Mouse (Mus musculus) lung, adult 18-20 months (tissue): ENCODE data around the gene Atp5b.

Experiments used
- DNase-seq, 2 experiments: peaks; one replicate each; pipeline ENCODE4 v3.0.0; 2022; ENCODE audit warnings: mixed read lengths in 2 of 2

The Atp5b gene

DNA sequence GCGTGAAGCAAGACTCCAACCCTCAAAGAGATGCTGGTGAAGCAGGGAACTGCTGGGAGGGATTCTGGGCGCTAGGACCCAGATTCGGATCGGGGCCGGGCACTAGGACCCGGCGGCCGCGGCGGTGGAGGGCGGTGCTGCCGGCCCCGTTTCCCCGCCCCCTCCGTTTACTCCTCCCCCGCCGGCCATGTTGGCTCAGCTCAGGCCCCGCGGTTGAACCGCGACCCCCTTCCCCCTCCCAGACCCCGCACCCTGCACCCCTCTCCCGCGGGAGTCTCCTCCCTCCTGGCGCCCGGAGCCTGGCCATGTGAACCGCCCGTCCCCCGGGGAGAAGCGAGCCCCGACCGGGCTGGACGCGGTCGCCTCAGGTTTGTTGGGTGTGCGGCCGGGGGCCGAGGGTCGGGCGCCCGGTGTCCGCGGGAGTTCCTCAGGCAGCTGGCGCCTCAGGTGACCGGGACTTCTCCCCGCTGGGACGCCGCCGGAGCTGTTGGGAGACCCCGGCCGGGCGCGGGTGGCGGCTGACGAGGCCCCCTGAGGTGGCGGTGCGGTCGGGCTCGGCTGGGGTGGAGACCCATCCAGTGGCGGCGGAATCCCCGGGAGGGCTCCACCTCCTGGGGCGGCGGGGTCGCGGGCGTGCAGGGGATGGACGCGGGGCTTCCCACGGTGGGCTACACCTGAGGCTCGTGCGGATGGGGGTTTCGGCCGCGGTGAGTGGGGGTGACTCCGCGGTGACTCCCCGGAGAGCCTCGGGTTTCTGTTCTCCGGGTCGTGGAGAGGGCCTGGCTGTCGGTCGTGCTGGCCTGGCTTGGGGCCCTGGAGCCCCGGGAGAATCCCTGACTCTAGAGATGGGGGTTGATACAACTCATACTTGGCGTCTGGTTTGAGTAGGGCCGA is 13.9 kb downstream of the Atp5b start:
- peak; percentile 68 to 77 for DNase-seq

DNA sequence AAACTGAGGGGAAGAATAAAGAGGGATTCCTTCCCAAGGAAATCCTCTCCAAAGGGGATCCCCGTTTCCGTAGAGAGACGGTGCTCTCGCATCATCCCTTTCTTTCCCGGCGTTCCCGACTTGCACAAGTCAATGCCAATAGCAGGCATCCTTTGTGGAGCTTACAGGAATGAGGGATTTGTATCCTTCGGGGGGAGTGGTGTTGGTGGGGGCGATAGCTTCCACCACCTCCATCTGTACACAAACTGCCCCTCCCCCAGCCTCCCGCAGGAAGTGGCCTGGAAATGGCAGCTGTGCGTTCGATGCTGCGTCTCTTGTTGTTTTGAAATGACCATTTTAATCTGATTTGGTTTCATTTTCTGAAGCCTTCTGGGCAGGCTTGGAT is 14.5 kb downstream of the Atp5b start:
- DNase-seq: peak; percentile 63 to 68

DNA sequence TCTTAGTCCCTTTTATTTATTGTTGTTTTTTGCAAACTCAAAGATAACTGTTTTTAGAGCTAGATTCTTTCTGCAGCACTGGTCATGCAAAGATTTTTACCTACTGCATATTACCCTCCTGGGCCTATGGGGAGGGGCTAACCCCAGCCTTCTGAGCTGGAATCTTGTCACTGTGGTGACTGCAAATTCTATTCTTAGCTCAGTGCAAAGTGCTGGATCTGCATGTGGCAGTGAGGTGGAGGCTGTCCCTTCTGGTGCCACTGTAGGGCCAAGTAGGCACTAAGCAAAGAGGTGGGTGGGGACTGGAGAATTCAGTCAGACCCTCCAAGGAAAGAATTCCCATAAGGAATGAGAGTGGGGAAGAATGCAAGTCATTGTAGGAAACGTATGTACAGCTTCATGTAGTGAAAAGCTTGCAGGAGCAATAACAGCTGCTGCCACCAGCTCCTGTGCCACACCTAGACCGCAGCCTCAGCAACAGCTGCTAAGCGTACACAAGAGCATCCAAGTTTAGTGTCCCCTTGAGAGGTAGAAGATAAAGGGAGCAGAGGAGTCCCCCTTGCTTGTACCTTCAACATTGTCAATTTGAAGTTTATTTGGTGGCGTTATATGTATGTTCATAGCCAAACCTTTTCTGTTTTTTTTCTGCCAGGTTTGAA is 27.2 kb downstream of the Atp5b start:
- DNase-seq: no peak

DNA sequence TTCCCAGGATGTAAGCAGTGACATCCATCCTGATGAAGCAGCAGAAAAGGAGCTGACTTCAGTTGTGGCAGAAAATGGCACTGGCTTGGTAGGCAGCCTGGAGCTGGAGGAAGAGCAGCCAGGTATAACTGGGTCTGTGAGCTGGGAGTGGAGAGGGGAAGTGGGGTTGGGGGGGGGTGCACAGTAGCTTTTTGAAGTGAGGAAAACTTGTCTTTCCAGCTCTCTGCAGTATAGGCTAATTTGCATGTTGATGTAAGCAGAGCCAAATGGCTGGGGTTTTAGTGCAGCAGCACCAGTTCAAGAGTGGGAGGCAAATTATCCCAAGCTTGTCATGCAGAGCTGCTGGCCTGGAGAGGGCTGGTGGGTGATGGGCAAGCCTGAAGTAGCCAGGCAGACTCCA is 28.2 kb downstream of the Atp5b start:
- no peak for DNase-seq

DNA sequence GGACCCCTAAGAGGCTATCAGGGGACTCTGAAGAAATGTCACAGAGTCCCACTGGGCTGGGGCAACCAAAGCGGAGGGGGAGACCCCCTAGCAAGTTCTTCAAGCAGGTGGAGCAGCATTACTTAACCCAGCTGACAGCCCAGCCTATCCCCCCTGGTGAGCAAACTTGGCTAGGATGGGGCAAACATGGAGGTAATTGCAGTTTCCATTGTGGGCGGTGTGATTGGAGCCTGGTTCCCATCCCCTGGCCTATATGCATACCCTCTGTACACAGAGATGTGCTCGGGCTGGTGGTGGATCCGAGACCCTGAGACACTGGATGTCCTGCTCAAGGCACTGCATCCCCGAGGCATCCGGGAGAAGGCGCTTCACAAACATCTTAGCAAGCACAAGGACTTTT is 40.8 kb downstream of the Atp5b start:
- no peak for DNase-seq

DNA sequence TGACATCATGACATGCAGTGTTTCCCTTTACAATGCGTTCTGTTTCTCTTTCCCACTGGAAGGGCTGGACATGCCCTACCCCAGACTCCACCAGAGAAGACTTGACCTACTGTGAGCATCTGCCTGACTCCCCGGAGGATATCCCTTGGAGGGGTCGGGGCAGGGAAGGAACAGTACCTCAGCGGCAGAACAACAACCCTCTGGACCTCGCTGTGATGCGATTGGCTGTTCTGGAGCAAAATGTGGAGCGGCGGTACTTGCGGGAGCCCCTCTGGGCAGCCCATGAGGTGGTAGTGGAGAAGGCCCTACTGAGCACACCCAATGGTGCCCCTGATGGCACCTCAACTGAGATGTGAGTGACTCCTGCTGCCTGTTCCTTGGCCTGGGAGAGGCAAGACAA is 41.8 kb downstream of the Atp5b start:
- no peak for DNase-seq

DNA sequence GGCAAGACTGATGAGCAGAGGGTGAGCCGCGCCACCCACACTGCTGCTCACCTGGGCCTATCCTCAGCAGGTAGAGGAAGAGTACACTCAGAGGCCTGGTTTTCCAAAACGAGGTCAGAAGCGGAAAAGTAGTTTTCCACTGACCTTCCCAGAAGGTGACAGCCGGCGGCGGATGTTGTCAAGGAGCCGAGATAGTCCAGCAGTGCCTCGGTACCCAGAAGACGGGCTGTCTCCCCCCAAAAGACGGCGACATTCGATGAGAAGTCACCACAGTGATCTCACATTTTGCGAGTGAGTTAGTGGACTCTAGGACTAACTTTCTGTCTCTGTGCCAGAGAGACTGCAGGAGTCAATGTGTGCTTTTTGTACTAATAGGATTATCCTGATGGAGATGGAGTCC is 42.9 kb downstream of the Atp5b start:
- no peak for DNase-seq

DNA sequence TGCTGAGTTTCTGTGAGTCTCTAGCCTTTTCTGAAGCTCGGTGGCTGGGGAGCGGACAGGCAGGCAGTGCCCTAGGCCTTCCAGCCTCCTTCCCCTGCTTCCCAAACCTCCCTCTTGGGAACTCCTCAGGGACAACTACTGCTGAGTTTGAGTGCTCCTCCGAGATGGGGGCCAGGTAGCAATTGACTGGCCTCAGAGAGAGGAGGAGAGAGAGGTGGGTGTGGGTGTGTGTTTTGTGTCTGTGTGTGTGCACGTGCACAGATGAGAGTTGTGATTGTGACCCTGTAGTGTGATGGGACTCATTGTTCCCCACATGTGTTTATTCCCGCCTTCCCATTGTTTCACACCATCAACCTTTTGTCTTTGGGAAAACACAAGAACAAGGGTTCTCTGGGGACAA is 44.4 kb downstream of the Atp5b start:
- no peak for DNase-seq

DNA sequence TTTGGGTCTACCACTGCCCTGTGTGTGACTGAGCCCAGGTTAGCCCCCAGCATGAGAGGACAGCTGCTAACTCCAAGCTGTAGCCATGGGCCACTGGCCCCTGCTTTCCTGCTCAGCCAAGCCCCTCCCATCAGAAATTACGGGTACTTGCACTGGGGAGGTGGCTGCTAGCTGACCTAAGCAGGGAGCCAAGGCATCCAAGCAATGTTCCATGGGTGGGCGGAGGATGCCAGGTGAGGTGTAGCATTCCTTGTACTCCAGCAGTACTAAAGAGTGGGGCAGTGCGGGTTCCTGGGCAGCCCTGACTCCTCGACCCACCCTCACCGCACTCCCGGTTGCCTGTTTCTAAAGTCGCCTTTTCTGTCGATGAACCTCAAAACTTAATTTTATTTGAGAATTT is 45.1 kb downstream of the Atp5b start:
- no peak for DNase-seq

DNA sequence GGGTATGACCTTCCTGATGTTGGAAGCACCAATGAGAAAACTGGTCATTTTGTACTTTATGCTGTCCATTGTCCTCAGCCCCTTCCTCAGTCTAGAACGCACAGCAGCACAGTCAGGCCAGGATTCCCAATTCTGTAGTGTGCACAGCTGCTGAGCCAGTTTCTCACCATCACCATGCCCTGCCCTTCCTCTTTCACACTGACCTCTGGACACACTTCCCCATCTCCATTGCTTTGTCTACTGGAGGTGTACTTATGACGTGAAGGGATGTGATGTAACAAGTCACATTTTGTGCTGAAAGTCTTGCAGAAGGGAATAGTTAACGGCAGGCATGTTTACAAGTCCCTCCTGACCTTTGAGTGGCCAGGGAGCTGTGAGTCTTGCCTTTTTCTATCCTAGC is 48.2 kb downstream of the Atp5b start:
- DNase-seq: no peak

DNA sequence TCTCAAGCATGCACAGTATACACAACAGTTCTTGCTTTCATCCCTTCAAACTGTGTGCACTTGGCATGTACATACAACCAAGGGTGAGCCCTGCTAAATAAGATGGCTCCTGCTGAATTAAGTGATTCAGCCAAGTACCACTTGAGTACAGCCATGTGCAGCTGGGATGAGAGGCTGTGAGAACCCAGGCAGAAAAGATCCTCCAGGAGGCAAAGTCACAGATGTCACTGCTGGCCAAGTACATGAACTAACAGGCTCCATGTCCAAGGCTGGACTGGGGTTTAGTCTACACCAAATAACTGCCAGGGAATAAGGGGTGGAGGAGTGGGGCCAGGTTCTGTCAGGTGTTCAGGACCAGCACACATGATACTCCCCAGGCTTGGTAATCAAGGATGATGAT is 48.7 kb downstream of the Atp5b start:
- DNase-seq: no peak

DNA sequence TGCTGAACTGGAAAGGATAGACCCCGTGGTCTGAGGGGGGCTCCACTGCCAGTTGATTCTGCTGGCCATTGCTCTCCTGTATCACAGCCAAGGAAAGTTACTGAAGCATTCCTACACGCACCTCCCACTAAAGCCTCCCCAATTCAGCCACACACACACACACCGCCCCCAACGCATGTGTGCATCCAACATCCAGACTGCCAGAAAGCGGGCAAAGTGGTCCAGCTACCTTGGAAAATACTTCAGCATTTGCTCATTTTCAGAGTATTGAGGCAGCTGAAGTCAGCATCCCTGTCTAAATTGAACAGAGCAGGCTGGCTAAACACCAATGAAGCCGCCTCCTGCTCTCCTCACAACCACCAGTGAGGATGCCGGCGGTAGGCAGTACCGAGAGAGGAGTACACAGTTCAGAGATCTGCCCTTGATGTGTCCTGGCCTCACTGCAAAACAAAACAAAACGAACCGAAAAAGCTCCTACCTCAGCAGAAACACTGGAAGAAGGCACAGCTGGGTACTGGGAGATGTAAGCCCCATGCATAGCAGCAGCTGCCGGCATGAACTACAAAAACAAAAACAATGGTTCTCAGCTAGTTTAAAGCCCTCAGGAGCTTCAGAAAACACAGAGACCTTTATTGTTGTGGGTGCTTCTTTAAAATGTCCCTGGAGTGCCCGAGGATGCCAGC is 50.7 kb downstream of the Atp5b start:
- no peak for DNase-seq

DNA sequence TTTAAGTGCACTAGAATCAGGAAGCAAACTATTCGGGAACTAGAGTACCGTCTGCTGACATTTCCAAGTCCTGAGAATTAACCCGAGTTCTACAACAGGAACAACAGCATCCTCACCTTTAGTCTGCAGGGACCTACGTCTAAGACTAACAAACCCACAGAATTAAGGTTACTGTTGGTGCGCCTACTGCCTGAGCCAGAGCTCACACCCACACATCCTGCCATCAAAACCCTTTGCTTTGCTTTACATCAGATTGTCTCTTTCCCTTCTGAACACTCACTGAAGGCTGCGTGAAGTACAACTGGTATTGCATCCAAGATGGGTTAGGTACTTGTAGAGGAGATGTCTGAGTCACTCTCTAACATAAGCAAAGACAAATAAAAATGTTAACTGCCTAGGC is 52.3 kb downstream of the Atp5b start:
- DNase-seq: no peak
